Mouse (Mus musculus) thymus, adult 2 months (tissue): ENCODE results near the gene Pde2a.

Experiments
- CTCF ChIP-seq: fragments of 200-500 bp; IDR thresholded peaks from 2 replicates; pipeline ENCODE4 v1.5.1; 2012; ENCODE audit warnings: mild to moderate bottlenecking, control low read depth, low read length, moderate library complexity, borderline replicate concordance; ENCODE audit not compliant: control insufficient read depth, poor library complexity, insufficient read depth; ENCODE audit errors: extremely low read depth
- POLR2A ChIP-seq: fragments of 200-500 bp; IDR thresholded peaks from 2 replicates; pipeline ENCODE4 v1.6.1; 2012; ENCODE audit warnings: mild to moderate bottlenecking, low read length, control low read depth, moderate library complexity; ENCODE audit not compliant: control insufficient read depth, poor library complexity, insufficient read depth; ENCODE audit errors: extremely low read depth

DNA sequence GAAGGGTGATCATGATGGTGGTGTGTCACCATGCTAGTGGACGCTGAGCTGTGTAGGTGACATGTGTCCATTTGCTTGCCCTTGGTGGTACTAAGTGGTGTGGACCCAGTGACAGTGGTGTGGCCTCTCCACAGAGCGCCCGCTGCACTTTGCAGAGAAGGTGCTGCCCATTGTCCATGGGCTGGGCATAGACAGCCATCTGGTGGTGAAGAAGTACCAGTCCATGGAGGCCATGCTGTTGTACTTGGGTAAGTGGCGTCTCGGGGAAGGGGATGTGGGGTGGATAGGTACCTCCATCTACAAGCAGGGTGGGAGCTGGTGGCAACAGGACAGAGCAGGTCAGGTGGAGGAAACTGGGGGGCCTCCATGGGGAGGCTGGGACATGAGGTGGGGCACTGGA is 17.7 kb upstream of the Pde2a start:
- TF ChIP-seq CTCF (no peak), POLR2A (no peak)
